Mouse (Mus musculus) thymus, adult 2 months (tissue): Measurements from ENCODE around the gene Vmn2r98.
"Not testable (repeated sequence)": the region's sequence is repeated elsewhere in the genome, so short reads cannot be mapped to it uniquely, and the experiment has no call there.

Experiments used
- CTCF ChIP-seq: fragments of 200-500 bp; IDR thresholded peaks from 2 replicates; pipeline ENCODE4 v1.5.1; 2012; ENCODE audit warnings: mild to moderate bottlenecking, control low read depth, low read length, moderate library complexity, borderline replicate concordance; ENCODE audit not compliant: control insufficient read depth, poor library complexity, insufficient read depth; ENCODE audit errors: extremely low read depth
- POLR2A ChIP-seq: fragments of 200-500 bp; IDR thresholded peaks from 2 replicates; pipeline ENCODE4 v1.6.1; 2012; ENCODE audit warnings: mild to moderate bottlenecking, low read length, control low read depth, moderate library complexity; ENCODE audit not compliant: control insufficient read depth, poor library complexity, insufficient read depth; ENCODE audit errors: extremely low read depth

DNA sequence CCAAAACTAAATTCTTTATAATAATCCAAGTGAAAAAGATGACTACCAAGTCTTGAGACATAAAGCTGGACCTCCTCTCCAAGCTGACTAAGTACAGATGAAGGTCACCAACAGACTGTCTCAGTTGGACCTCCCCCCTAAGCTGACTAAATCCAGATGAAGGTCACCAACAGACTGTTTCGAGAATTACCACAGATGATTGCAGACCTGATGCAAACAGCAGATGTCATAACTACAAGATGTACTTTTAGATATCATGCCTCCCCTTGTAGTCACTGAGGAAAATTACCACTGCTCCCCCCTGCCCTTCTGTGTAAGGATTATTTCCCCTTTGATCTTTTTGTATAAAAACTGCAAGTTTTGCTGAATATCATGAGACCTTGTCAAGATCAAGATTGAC, 21.8 kb upstream of the Vmn2r98 start:
- TF ChIP-seq POLR2A, CTCF: not testable (repeated sequence)
